Mouse (Mus musculus) retina, postnatal 1 day (tissue): ENCODE data around the gene Hdac10.

ENCODE experiments used
- DNase-seq: peaks from one replicate; pipeline ENCODE4 v3.0.0-alpha.2; 2012

Gene Hdac10

GRCm38 (mm10) chr15:89147895-89148294 lies 19.4 kb upstream of the Hdac10 start:
- DNase-seq = no peak

DNA sequence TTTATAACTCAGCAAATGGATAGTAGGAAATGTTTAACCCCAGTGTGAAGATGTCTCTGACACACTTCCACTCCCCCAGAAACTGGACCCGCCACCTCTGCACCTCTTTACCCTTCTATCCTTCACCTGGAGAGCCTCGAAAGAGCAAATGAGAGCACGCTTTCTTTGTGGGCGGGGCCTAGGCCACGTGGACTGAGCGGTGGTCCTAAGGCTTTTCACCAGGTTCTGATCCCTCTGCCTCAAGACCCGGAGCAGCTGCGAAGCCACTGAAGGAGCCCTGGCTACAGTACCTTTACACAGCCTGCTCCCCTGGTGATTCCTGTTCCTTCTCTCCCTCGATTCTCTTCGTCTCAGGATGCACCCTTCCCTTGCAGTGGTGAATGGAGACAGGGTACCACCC lies 19.0 kb upstream of the Hdac10 start:
- DNase-seq = peak; percentile 22

DNA sequence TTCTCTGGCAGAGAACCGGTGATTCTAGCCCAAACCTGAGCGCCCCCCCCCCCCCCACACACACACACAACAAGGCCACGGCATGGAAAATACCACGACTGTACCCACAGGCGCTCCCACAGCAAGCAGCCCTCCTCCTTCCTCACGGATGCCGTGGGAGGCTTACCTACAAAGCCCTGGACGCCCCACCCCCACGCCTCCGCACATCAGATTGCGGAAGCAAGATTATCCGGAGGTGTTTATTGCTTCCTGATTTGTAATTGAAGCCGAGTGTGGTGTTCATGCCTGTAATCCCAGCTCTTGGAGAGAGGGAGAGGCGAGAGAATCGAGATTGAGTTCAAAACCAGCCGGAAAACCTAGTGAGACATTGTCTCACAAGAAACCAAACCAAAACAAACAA lies 18.5 kb upstream of the Hdac10 start:
- DNase-seq = peak; percentile 57

- DNase-seq = peak; percentile 56
Measured at GRCm38 (mm10) chr15:89146537-89146936, 18.0 kb upstream of the Hdac10 start.

GRCm38 (mm10) chr15:89145813-89146350 lies 17.4 kb upstream of the Hdac10 start:
- no peak for DNase-seq

GRCm38 (mm10) chr15:89144965-89145364 lies 16.5 kb upstream of the Hdac10 start:
- DNase-seq = no peak

- no peak for DNase-seq
Measured at GRCm38 (mm10) chr15:89143134-89143533, 14.6 kb upstream of the Hdac10 start.

DNA sequence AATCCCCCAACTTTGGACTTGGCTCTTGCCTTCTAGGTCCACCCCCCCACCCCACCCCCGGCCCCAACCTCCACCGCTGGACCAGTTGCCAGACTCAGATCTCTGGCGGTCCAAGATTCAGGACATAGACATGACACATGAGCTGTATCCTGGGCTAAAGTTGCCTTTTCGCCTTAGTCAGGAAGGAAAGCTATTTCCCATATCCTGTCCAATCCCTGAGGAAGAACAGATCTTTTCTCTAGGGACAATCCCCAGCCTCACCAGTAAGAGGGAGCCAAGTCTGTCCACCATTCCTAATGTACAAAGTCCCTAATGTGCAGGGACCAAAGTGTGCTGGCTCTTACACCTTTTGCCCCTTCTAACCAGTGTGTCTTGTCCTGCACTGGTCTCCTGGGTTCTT lies 13.4 kb upstream of the Hdac10 start:
- DNase-seq = no peak

GRCm38 (mm10) chr15:89141443-89141842 lies 12.9 kb upstream of the Hdac10 start:
- no peak for DNase-seq

DNA sequence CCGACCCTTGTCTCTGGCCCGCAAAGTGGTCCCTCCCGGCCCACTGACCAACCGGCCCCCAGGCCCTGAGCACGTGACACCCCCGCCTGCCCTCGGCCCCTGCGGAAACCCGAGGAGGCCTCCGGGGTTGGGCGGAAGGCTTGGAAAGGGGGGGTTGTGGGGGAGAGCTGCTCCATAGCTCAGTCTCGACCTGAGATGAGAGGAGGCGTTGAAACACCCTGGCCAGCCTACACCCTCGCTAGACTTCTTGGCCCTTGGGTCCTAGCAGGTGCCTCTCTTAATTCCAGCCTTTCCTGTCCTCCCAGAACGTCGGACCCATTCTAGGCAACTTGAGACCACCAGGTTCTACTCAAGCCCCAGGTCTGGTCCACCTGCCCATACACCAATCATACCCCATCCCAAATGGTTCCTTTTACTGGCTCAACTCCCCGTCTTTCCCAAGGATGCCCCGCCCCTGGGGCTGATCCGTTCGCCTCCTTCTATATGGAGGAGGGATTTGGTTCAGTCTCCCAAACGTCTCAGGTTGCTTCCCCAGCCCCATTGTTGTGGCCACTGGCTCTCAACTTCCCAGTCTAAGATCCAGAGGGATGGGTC lies 12.3 kb upstream of the Hdac10 start, which contains the start of gene Mapk12:
Mapk12 (minus strand) TSS at position 45 of the 594 bp plus-strand sequence.
- DNase-seq = peak; percentile 74

DNA sequence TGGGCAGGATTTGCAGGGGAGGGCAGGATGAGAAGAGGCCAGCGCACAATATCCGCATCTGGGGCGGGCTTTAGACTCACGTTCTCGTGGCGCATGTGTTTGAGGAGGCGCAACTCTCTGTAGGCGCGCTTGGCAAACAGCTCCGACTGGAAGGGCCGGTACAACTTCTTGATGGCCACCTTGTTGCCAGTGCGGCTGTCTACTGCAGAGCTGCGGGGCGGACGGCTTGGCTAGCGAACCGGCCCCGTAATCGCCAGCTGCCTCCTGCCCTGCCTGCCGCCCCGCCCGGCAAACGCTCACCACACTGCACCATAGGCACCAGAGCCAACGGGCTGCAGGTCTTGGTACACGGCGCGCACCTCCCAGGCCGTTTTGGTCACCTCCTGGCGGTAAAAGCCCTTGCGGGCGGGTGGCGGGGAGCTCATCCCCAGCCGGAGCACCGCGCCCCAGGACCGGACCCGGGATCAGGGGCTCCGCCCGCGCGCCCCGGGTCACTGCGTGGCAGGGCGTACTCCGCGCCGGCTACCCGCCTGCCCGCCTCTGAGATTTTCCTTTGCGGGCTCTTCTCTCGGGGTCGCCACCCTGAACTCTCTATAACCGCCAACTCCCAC lies 11.7 kb upstream of the Hdac10 start:
- DNase-seq = peak; percentile 47

DNA sequence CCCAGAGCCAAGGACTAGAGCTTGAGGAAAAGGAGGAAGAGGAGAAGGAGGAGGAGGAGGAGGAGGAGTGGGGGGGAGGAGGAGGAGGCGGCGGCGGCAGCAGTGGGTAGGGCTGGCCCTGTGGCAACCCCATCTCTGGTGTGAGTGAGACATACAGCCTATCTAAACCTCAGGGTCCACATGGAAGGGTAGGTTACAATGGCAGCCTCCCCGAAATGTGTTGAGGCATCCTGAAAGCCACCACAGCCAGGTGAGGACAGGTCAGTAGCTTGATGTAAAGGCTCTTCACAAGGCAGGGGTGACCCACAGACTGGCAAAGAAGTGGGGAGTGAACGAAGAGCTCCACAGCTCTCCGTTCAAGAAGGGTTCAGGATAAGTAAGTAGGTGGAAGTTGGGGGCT lies 10.0 kb upstream of the Hdac10 start:
- no peak for DNase-seq

DNA sequence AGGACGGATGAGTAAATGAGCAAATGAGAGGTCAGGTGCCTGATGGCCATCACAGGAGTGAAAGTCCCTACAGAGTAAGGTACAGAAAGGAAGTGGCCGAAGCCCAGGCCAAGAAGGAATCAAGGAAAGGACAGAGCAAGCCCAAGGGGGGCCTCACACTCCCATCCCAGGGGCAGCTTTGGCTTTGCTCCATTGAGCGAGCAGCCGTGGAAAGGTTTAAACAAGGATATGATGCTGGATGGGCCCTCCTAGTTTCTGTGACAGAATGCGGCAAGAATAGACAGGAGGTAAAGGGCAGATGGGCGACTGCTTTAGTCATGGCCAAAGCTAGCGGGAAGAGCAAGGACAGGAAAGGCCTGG lies 9.5 kb upstream of the Hdac10 start:
- DNase-seq = no peak

GRCm38 (mm10) chr15:89137378-89138045 lies 9.0 kb upstream of the Hdac10 start:
- no peak for DNase-seq

DNA sequence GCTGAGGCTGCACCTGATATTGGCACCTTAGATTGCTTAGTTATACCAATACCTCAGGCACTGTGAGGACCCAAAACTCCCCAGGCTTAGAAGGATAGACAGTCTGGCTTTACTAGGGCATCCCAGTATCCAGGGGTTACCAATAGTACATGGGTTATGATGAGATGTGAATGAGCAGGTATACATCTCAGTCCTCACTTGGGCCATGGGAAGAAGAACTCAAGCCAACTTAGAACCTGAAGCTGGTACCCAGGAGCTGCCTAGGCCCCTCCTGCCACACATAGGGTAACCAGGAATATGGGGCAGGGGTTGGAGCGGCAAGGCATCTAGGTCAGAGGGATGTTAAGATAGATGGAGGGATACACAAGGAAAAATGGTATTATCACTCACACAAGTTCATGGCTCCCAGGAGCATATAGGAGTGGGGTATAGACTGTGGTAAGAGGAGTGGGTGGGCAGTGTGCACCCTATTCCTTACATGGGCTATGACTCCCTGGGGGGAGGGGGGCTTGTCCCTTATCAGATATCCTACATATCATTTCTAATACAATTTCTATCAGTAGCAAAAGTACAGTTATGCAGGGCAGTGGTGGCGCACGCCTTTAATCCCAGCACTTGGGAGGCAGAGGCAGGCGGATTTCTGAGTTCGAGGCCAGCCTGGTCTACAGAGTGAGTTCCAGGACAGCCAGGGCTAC lies 8.1 kb upstream of the Hdac10 start:
- DNase-seq = no peak

GRCm38 (mm10) chr15:89131316-89131715 lies 2.8 kb upstream of the Hdac10 start:
- no peak for DNase-seq

DNA sequence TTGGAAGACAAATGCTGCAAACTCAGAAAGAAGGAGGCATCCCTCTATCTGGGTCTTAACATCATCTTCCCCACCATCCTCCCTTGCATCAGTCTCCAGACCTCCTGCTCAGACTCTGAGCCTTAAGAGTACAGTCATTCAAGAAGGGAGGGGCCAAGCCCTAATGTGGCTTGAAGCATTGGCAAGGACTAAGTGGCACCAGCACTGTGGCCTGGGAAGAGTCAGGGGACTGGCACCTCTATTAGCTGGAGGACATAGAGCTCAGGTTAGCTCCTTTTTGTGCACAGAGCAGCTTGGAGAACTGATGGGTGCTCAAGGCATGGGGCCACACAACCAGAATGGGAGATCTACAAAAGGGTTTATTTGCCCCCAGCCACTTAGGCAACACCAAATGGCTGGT lies 1.7 kb upstream of the Hdac10 start:
- DNase-seq = no peak

- DNase-seq = no peak
Measured at GRCm38 (mm10) chr15:89127364-89127940, 1.0 kb downstream of the Hdac10 start.

DNA sequence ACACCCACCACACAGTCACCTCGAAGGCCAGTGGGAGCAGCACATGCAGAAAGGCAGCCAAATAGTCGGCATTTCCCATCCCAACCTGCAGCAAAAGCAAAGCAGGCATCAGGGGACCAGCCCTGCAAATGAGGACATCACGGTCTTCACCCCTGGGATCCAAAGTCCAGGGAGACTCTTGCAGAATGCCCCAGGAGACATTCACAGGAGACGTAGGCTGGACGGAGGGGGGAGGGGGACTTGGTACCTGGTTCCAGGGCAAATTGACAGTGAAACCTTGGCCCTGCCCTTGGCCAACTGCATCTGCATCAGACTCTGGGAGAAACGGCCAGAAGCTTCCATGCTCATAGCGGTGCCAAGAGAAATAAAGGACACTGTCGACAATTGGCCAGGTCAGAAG lies 1.9 kb downstream of the Hdac10 start:
- no peak for DNase-seq

DNA sequence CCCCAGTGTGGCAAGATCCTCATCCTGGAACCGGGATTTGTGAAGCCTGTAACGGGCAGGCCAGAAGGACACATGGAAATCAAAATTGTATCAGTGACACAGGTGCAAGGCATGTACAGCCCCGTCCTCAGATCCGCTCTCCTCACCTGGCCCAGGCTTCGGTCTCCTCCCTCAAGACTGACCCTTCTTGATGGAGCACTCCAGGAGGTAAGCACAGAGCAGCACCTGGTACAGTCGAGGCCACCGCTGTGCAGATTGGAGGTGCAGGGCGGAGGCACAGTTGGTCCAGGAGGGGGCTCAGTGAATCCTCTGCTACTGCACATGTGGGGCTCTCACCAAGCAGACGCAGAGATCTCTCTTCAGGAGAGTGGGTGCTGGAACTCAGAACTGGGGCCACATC lies 3.1 kb downstream of the Hdac10 start:
- no peak for DNase-seq

GRCm38 (mm10) chr15:89124312-89124711 lies 4.2 kb downstream of the Hdac10 start:
- no peak for DNase-seq

DNA sequence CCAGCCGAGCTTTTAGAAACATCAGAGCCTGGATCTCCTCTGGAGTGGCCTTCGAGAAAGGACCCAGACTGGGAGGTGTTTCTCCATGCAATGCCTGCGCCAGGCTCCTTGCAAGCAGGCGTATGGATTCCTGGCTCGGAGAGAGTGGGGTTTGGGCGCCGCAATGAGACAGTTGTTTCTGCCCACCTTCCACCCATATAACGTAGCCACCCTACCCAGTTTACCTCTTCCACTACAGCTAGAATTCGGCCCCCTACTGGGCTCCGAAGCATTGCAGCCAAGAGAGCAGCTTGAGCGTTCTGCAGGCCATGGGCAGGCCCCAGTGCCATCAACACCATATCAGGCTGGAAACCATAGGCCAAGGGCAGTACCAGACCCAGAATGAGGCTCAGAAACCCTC lies 4.9 kb downstream of the Hdac10 start:
- peak; percentile 59 for DNase-seq

DNA sequence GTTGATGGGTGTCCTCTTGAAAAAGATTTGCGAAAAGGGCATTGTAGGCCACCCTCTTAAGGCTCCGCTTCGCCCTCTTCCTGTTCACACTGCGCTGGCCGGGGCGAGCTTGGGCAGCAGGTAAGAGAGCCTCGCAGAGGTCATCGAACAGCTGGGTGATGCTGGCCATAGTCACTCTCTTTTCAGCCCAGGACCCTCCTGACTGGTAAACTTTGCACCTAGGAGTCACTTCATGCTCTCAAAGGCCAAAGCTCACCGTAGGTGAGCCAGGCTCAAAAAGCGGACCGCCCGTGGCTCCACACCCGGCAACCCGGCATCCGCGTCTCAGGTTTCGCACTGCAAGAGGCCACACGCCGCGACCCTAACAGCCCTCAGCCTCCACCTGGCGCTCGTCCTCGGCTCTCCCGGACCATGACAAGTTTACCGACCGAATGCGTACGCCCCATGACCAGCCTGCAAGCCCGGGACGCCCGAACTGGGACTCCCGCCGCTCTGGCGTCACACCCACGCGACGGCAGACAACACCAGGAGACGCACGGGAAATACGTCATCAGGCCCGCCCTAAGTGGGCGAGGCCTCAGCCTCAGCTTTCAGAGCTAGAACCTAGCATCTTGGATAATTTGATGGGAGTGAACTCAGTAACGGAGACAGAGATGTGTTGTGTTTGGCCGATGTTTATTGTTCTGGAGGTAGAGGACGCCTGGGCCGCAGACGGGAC lies 5.7 kb downstream of the Hdac10 start, which contains the start of gene Tubgcp6:
Tubgcp6 (minus strand) TSS at position 464 of the 718 bp plus-strand sequence.
- peak; percentile 96 for DNase-seq
